Mouse (Mus musculus) limb, embryonic 14.5 days (tissue): ENCODE results near the gene Cntn5. TPM values are rescaled to one million over a fixed set of nuclear protein-coding genes. Genes with fewer than 3 reads are reported as not detected.
A peak's percentile ranks its signal among the peaks of the same experiment; 100 is the strongest.

Experiments used
- ATAC-seq: fragments of 200-750 bp; cut with Nextera tagmentation; 2 replicates; pipeline ENCODE4 v1.8.0; 2017; ENCODE audit warnings: low read depth, moderate number of reproducible peaks, moderate TSS enrichment; ENCODE audit not compliant: low FRiP score
- DNase-seq: peaks from one replicate; pipeline ENCODE4 v3.0.0-alpha.2; 2015; ENCODE audit warnings: low spot score
- H3K27ac ChIP-seq: fragments of 300-500 bp; sonication (generic); replicated peaks from 2 replicates; pipeline ENCODE4 v1.5.1; 2014; ENCODE audit warnings: low read depth, mild to moderate bottlenecking, low read length, moderate library complexity, mixed read lengths
- H3K27me3 ChIP-seq: fragments of 300-500 bp; sonication (generic); 2 replicates; pipeline ENCODE4 v1.6.1; 2014; ENCODE audit warnings: low read length, mixed read lengths; ENCODE audit not compliant: control insufficient read depth, insufficient read depth
- H3K36me3 ChIP-seq: fragments of 300-500 bp; sonication (generic); 2 replicates; pipeline ENCODE4 v1.6.1; 2014; ENCODE audit warnings: mild to moderate bottlenecking, low read length, moderate library complexity, mixed read lengths; ENCODE audit not compliant: control insufficient read depth, insufficient read depth
- H3K4me1 ChIP-seq: fragments of 300-500 bp; sonication (generic); 2 replicates; pipeline ENCODE4 v1.6.1; 2014; ENCODE audit warnings: antibody characterized with exemption, low read length, mixed read lengths; ENCODE audit not compliant: control insufficient read depth, insufficient read depth
- H3K4me2 ChIP-seq: fragments of 300-500 bp; sonication (generic); replicated peaks from 2 replicates; pipeline ENCODE4 v1.6.1; 2014; ENCODE audit warnings: low read depth, mild to moderate bottlenecking, low read length, moderate library complexity; ENCODE audit not compliant: severe bottlenecking
- H3K4me3 ChIP-seq: fragments of 300-500 bp; sonication (generic); replicated peaks from 2 replicates; pipeline ENCODE4 v1.5.1; 2014; ENCODE audit warnings: low read length
- H3K9ac ChIP-seq: fragments of 300-500 bp; sonication (generic); 2 replicates; pipeline ENCODE4 v1.6.1; 2014; ENCODE audit warnings: mild to moderate bottlenecking, low read depth, low read length, moderate library complexity; ENCODE audit not compliant: severe bottlenecking
- H3K9me3 ChIP-seq: fragments of 300-500 bp; sonication (generic); 2 replicates; pipeline ENCODE4 v1.6.1; 2016; ENCODE audit warnings: low read length; ENCODE audit not compliant: control insufficient read depth
- POLR2A ChIP-seq: fragments of 200-500 bp; IDR thresholded peaks from 2 replicates; pipeline ENCODE4 v1.8.0; 2012; ENCODE audit warnings: inconsistent platforms, mild to moderate bottlenecking, moderate library complexity, borderline replicate concordance; ENCODE audit not compliant: insufficient read depth, insufficient read length; ENCODE audit errors: extremely low read depth
- WGBS: fragments of 180-500 bp; shearing (Covaris S2); extraction: QIAGEN DNeasy Blood & Tissue Kit; methylation state at CpG from one replicate; pipeline ENCODE4 v1.1.7; 2014; 5-methylcytosine and 5-hydroxymethylcytosine counted together
- polyA plus RNA-seq, 2 experiments: library from polyadenylated mRNA; depleted of rRNA in 1 of 2; stranded (reverse) in 1 of 2; unstranded in 1 of 2; fragments of >200 nt; fragmentation: Nextera tagmentation in 1 of 2; extraction: Ambion mirVana in 1 of 2; gene quantifications; 2 replicates each; pipeline versions ENCODE4 v1.2.1 to v1.2.3; 2012 to 2014

Gene Cntn5
- polyA plus RNA-seq, 2 experiments, result 0.41 to 0.87 TPM

GRCm38 (mm10) chr9:10121350-10122057 is 783.1 kb downstream of the Cntn5 start:
- no peaks in the 10 kb centered on the region for H3K27me3 ChIP-seq
- no peaks in the 10 kb centered on the region for H3K9me3 ChIP-seq
- H3K27ac ChIP-seq, result no peak overlapping the region
- no peak overlapping the region for H3K4me2 ChIP-seq
- no peaks in the 10 kb centered on the region for H3K4me1 ChIP-seq
- no peak for TF ChIP-seq POLR2A
- no peak for DNase-seq
- no peak overlapping the region for H3K4me3 ChIP-seq
- H3K9ac ChIP-seq, result no peak overlapping the region
- no peaks in the 10 kb centered on the region for H3K36me3 ChIP-seq
- no peak for ATAC-seq
- WGBS, result 73% methylated on average over 1 of the region's 1 CpGs

GRCm38 (mm10) chr9:10116581-10116980 is 788.0 kb downstream of the Cntn5 start:
- no peak for DNase-seq
- Histone ChIP-seq H3K27me3 (no peaks in the 10 kb centered on the region), H3K27ac (no peak overlapping the region), H3K9me3 (no peaks in the 10 kb centered on the region), H3K4me1 (no peaks in the 10 kb centered on the region), H3K4me3 (no peak overlapping the region), H3K9ac (no peak overlapping the region), H3K4me2 (no peak overlapping the region), H3K36me3 (no peaks in the 10 kb centered on the region)
- ATAC-seq, result no peak
- TF ChIP-seq POLR2A, result no peak
- 52% methylated on average over 1 of the region's 1 CpGs for WGBS

- no peak overlapping the region for H3K27ac ChIP-seq
Observed at GRCm38 (mm10) chr9:10109156-10109555, 795.4 kb downstream of the Cntn5 start.

GRCm38 (mm10) chr9:10107861-10108260 is 796.7 kb downstream of the Cntn5 start:
- Histone ChIP-seq H3K4me1 (no peaks in the 10 kb centered on the region), H3K9me3 (no peaks in the 10 kb centered on the region), H3K4me2 (no peak overlapping the region), H3K9ac (no peak overlapping the region), H3K27me3 (no peaks in the 10 kb centered on the region), H3K4me3 (no peak overlapping the region), H3K27ac (no peak overlapping the region), H3K36me3 (no peaks in the 10 kb centered on the region)
- DNase-seq (no peak), ATAC-seq (no peak)
- TF ChIP-seq POLR2A, result no peak
- WGBS, result 58% methylated on average over 4 of the region's 4 CpGs

More at GRCm38 (mm10) chr9:10109156-10109555, 795.4 kb downstream of the Cntn5 start:
- Histone ChIP-seq H3K9ac (no peak overlapping the region), H3K4me2 (no peak overlapping the region), H3K4me1 (no peaks in the 10 kb centered on the region), H3K36me3 (no peaks in the 10 kb centered on the region), H3K4me3 (no peak overlapping the region), H3K9me3 (no peaks in the 10 kb centered on the region), H3K27me3 (no peaks in the 10 kb centered on the region)
- no peak for TF ChIP-seq POLR2A
- DNase-seq, result no peak
- no peak for ATAC-seq
- 88% methylated on average over 1 of the region's 1 CpGs for WGBS

GRCm38 (mm10) chr9:10101812-10102440 is 802.6 kb downstream of the Cntn5 start:
- H3K4me1 ChIP-seq, result no peaks in the 10 kb centered on the region
- H3K4me2 ChIP-seq, result no peak overlapping the region

More at GRCm38 (mm10) chr9:10101812-10102440, 802.6 kb downstream of the Cntn5 start:
- Histone ChIP-seq H3K27ac (no peak overlapping the region), H3K9me3 (no peaks in the 10 kb centered on the region), H3K36me3 (no peaks in the 10 kb centered on the region), H3K4me3 (no peak overlapping the region), H3K27me3 (no peaks in the 10 kb centered on the region), H3K9ac (no peak overlapping the region)
- no peak for TF ChIP-seq POLR2A
- DNase-seq, result peak; percentile 9
- WGBS, result 66% methylated on average over 5 of the region's 5 CpGs
- ATAC-seq, result no peak
